Mouse (Mus musculus) liver, adult 2 months (tissue): ENCODE data around the gene Itsn1.

Source experiments
- CTCF ChIP-seq: fragments of 200-500 bp; IDR thresholded peaks from 2 replicates; pipeline ENCODE4 v1.5.1; 2011; ENCODE audit warnings: low read depth, low read length, control low read depth
- POLR2A ChIP-seq: fragments of 200-500 bp; IDR thresholded peaks from 2 replicates; pipeline ENCODE4 v1.6.1; 2011; ENCODE audit warnings: low read length, control low read depth; ENCODE audit not compliant: insufficient read depth; ENCODE audit errors: extremely low read depth

- no peak for TF ChIP-seq CTCF
- TF ChIP-seq POLR2A, result no peak
Measured at GRCm38 (mm10) chr16:91686369-91686768, 42.7 kb upstream of the Itsn1 start.
